Mouse (Mus musculus): ENCODE results near the gene Vps8. TPM values are rescaled to one million over a fixed set of nuclear protein-coding genes. Genes with fewer than 3 reads are reported as not detected.

The Vps8 gene
- polyA plus RNA-seq, 1 experiment from 2014 or later, result 32.5 TPM

Other genes with a start within 250 kb of the Vps8 start
- 12.2 and 12.9 TPM in 2 replicates for gene Ephb3, start 218.4 kb upstream of the Vps8 start, polyA plus RNA-seq (2015; fragmentation: Nextera tagmentation; extraction: Ambion mirVana)

Data from hindbrain, embryonic 15.5 days (tissue).